Mouse (Mus musculus) midbrain, postnatal 0 days (tissue): ENCODE data around the gene Nek4. TPM values are rescaled to one million over a fixed set of nuclear protein-coding genes. Genes with fewer than 3 reads are reported as not detected.

Source experiments
- ATAC-seq: fragments of 200-750 bp; cut with Nextera tagmentation; 2 replicates; pipeline ENCODE4 v1.8.0; 2017; ENCODE audit warnings: moderate number of reproducible peaks, mild to moderate bottlenecking, moderate TSS enrichment, moderate library complexity; ENCODE audit not compliant: low FRiP score
- DNase-seq: peaks from one replicate; pipeline ENCODE4 v3.0.0-alpha.2; 2015; ENCODE audit warnings: low spot score
- H3K27ac ChIP-seq: fragments of 300-500 bp; sonication (generic); 2 replicates; pipeline ENCODE4 v1.5.1; 2014; ENCODE audit warnings: low read depth, mild to moderate bottlenecking, low read length, mixed read lengths
- H3K27me3 ChIP-seq: fragments of 300-500 bp; sonication (generic); 2 replicates; pipeline ENCODE4 v1.6.1; 2014; ENCODE audit warnings: low read length, control low read depth, mixed read lengths; ENCODE audit not compliant: insufficient read depth
- H3K36me3 ChIP-seq: fragments of 300-500 bp; sonication (generic); 2 replicates; pipeline ENCODE4 v1.6.1; 2014; ENCODE audit warnings: low read length, control low read depth, mixed read lengths; ENCODE audit not compliant: insufficient read depth
- H3K4me1 ChIP-seq: fragments of 300-500 bp; sonication (generic); 2 replicates; pipeline ENCODE4 v1.6.1; 2014; ENCODE audit warnings: mild to moderate bottlenecking, control low read depth, antibody characterized with exemption, low read length, mixed read lengths; ENCODE audit not compliant: insufficient read depth
- H3K4me2 ChIP-seq: fragments of 300-500 bp; sonication (generic); 2 replicates; pipeline ENCODE4 v1.6.1; 2014; ENCODE audit warnings: low read depth, mild to moderate bottlenecking, low read length, mixed read lengths; ENCODE audit not compliant: poor library complexity, severe bottlenecking
- H3K4me3 ChIP-seq: fragments of 300-500 bp; sonication (generic); 2 replicates; pipeline ENCODE4 v1.5.1; 2014; ENCODE audit warnings: low read depth, mild to moderate bottlenecking, low read length, moderate library complexity
- H3K9ac ChIP-seq: fragments of 300-500 bp; sonication (generic); replicated peaks from 2 replicates; pipeline ENCODE4 v1.6.1; 2014; ENCODE audit warnings: mild to moderate bottlenecking, low read length, moderate library complexity, mixed read lengths; ENCODE audit not compliant: poor library complexity, severe bottlenecking
- H3K9me3 ChIP-seq: fragments of 300-500 bp; sonication (generic); 2 replicates; pipeline ENCODE4 v1.6.1; 2016; ENCODE audit warnings: low read length, control low read depth
- CTCF ChIP-seq: IDR thresholded peaks from 2 replicates; pipeline ENCODE4 v1.5.1; 2016; ENCODE audit warnings: antibody characterized with exemption, mild to moderate bottlenecking
- WGBS: fragments of 180-500 bp; shearing (Covaris S2); extraction: QIAGEN DNeasy Blood & Tissue Kit; methylation state at CpG from one replicate; pipeline ENCODE4 v1.1.7; 2014; 5-methylcytosine and 5-hydroxymethylcytosine counted together
- polyA plus RNA-seq: library from polyadenylated mRNA; unstranded; fragments of >200 nt; fragmentation: Nextera tagmentation; extraction: Ambion mirVana; gene quantifications from 2 replicates; pipeline ENCODE4 v1.2.1, GENCODE M21; 2015
- total RNA-seq: library from RNA; depleted of rRNA; stranded (reverse); fragments of >200 nt; gene quantifications from 2 replicates; pipeline ENCODE4 v1.2.3, GENCODE M21; 2014

Gene Nek4
- total and polyA plus RNA-seq, 2 experiments from 2014 or later = 12.8 to 15.6 TPM

DNA sequence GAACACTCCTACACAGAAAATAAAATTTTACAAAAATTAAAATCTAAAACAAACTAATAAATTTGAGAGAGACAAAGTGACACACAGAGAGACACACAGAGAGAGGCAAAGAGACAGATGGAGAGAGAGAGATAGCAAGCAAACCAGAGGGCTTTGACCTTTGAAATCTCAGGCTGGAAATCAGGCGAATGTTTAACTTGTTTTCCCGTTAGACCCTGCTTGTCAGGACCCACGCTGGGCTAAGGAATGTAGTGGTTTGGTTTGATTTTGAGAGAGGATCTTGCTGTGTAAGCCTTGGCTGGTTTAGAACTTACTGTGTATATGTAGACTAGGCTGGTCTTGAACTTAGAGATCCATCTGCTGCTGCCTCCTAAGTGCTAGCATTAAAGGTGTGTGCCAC, 25.0 kb downstream of the Nek4 start:
- no peak for TF ChIP-seq CTCF
- H3K9me3 ChIP-seq = no peaks in the 10 kb centered on the region
- no peaks in the 10 kb centered on the region for H3K4me1 ChIP-seq
- DNase-seq (no peak), ATAC-seq (no peak)
- no peaks in the 10 kb centered on the region for H3K27me3 ChIP-seq
- no peak overlapping the region for H3K9ac ChIP-seq
- H3K4me2 ChIP-seq = no peak overlapping the region
- no peak overlapping the region for H3K27ac ChIP-seq
- WGBS = 88% methylated on average over 3 of the region's 3 CpGs
- H3K36me3 ChIP-seq = peaks cover 37% of the 10 kb centered on the region
- no peak overlapping the region for H3K4me3 ChIP-seq

DNA sequence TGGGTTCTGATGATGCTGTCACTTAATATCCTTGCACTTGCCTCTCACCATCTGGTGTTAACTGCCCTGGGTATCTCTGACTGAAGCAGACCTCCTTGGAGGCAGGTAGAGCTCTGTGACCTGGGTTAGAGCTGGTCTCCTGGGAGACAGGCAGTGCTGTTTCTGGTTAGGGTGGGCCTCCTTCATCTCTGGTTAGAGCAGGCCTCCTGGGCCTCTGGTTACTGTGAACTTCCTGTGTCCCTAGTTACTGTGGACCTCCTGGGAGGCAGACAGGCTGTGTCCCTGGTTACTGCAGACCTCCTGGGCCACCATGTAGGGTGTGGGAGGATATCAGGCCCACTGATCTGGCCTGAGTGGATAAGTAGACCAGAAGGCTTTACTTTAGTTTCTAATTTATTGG, 45.2 kb downstream of the Nek4 start:
- H3K9ac ChIP-seq = no peak overlapping the region
- ATAC-seq (no peak), DNase-seq (no peak)
- H3K9me3 ChIP-seq = no peaks in the 10 kb centered on the region
- no peak overlapping the region for H3K27ac ChIP-seq
- no peak for TF ChIP-seq CTCF
- no peaks in the 10 kb centered on the region for H3K36me3 ChIP-seq
- H3K4me1 ChIP-seq = no peaks in the 10 kb centered on the region
- no peak overlapping the region for H3K4me2 ChIP-seq
- H3K27me3 ChIP-seq = no peaks in the 10 kb centered on the region
- H3K4me3 ChIP-seq = no peak overlapping the region

DNA sequence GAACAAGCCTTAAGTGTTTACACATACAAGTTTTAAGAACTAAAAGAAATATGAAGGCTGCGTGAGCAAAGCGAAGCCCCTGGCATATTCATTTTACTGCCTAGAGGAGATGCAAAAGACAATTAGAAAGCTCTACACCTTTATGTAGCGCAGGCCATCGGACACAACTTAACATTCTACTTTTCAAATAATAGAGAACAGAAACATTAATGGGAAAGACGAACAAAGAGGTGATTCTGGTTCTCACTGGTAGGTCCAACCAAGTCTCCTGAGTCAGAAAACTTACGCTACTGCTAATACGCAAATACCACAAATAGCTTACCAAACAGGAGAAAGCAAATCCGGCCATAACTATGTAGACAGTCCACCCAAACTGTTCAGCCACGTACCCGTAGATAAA, 49.2 kb downstream of the Nek4 start:
- H3K4me3 ChIP-seq = peak overlapping the region; percentile 79
- H3K27me3 ChIP-seq = no peaks in the 10 kb centered on the region
- H3K4me2 ChIP-seq = peak overlapping the region; percentile 53
- WGBS = 67% methylated on average over 10 of the region's 10 CpGs
- TF ChIP-seq CTCF = no peak
- DNase-seq (no peak), ATAC-seq (no peak)
- H3K27ac ChIP-seq = no peak overlapping the region
- no peaks in the 10 kb centered on the region for H3K36me3 ChIP-seq
- H3K9ac ChIP-seq = peak overlapping the region; percentile 83; the same call in 1 of the 2 replicates
- 0 out of 2 replicates have a peak, but pooled peaks cover 3% of the 10 kb centered on the region for H3K4me1 ChIP-seq
- H3K9me3 ChIP-seq = no peaks in the 10 kb centered on the region

DNA sequence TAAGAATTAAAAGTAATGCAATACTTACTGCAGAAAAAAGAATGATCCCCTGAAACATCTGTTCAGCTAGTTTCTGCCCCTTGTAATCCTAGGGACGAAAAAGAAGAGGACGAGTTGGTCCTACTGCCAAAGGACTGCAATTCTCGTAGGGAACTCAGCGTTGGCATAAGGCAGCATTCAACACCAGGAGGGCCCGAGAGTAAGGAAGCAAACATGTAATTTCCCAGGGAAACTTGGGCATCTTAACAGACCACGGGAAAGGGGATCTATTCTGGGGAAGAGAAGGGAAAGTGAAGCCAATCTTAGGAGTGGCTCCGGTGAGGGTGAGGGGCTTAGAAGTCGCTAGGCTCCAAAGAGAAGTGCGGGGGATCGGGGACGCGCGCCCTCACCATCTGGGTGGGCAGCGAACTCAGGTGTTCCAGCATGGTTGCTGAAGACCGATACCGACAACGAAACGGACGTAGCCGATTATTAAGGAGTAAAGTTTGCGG, 49.7 kb downstream of the Nek4 start:
- H3K9me3 ChIP-seq = no peaks in the 10 kb centered on the region
- under 1% methylated on average over 21 of the region's 21 CpGs for WGBS
- H3K27me3 ChIP-seq = no peaks in the 10 kb centered on the region
- peak overlapping the region; percentile 83 for H3K9ac ChIP-seq
- TF ChIP-seq CTCF = no peak
- 0 out of 2 replicates have a peak, but pooled peaks cover 3% of the 10 kb centered on the region for H3K4me1 ChIP-seq
- peak overlapping the region; percentile 86 for H3K27ac ChIP-seq
- DNase-seq (peak; percentile 14), ATAC-seq (no peak)
- no peaks in the 10 kb centered on the region for H3K36me3 ChIP-seq
- H3K4me3 ChIP-seq = peak overlapping the region; percentile 79
- peak overlapping the region; percentile 53 for H3K4me2 ChIP-seq

DNA sequence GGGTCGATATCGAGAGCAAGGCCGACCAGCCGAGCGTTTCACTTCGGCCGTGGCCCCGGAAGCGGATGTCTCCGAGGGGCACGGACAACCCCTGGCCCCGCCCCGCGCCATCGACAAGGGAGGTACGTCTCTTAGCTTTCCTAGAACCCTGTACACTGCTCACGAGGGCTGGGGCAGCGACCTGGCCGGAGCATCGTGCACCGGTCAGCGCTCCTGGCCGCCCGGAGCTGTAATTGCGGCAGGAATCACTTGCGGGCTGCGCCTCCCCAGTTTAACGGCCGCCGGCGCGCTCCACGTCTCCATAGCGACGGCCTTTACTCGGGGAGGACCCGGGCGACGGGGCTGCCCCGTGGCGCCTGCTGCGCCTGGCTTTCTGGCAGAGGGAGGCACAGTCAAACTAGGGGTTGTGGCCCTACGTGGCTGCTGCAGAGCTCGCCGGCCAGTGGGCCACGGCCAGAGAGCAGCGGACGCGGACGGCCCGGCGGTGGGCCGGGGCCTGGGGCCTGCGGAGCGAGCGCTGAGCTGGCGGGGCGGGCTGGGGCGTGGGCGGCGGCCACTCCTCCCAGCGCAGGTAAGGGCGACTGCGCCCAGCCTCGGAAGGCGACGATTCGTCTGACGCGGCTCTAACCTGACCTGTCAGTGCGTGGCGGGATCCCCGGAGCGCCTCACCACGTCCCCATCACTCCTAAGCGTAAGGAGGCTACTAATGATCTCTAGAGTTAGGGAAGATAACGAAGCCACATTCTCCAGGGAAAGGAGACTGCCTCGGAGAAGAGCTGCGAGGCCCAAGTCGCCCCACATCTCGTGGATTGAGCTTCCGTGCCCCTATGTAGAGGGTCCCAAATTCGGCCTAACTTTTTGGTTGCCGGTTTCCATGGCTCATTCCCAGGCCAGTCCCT, 50.4 kb downstream of the Nek4 start, which contains the start of the genes Glt8d1 and Spcs1:
Glt8d1 (plus strand) TSS at position 94 of the 899 bp plus-strand sequence.
Spcs1 (minus strand) TSS at position 366 of the 899 bp plus-strand sequence.
- Histone ChIP-seq H3K4me2 (peak within 1 kb of the TSS; percentile 53), H3K36me3 (0 out of 2 replicates have a peak, but pooled peaks cover 2% of the 10 kb centered on the region), H3K27me3 (no peaks in the 10 kb centered on the region), H3K4me1 (0 out of 2 replicates have a peak, but pooled peaks cover 3% of the 10 kb centered on the region), H3K4me3 (peak within 1 kb of the TSS; percentile 79), H3K27ac (peak within 1 kb of the TSS; percentile 86), H3K9me3 (no peaks in the 10 kb centered on the region), H3K9ac (peak within 1 kb of the TSS; percentile 83)
- DNase-seq (peak; percentile 78), ATAC-seq (peak; percentile 91)
- WGBS = 2% methylated on average over 80 of the region's 84 CpGs
- TF ChIP-seq CTCF = no peak

DNA sequence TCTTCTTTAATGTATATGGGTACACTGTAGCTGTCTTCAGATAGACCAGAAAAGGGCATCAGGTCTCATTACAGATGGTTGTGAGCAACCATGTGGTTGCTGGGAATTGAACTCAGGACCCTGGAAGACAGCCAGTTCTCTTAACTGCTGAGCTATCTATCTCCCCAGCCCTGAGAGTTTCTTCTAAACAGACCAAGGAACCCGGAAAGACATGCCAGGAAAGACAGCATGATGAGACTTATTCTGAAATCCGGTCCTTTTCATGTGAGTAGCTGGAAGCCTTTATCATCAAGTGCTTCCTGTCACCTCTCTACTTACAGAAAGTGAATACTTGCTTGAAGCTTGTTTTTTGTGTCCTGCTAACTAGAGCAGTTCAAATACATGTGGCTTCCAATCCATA, 53.4 kb downstream of the Nek4 start:
- Histone ChIP-seq H3K9me3 (no peaks in the 10 kb centered on the region), H3K27ac (no peak overlapping the region), H3K36me3 (peaks cover 17% of the 10 kb centered on the region), H3K4me3 (no peak overlapping the region), H3K9ac (no peak overlapping the region), H3K4me2 (no peak overlapping the region), H3K4me1 (0 out of 2 replicates have a peak, but pooled peaks cover 3% of the 10 kb centered on the region), H3K27me3 (no peaks in the 10 kb centered on the region)
- DNase-seq = no peak
- no peak for TF ChIP-seq CTCF
- WGBS = 97% methylated on average over 2 of the region's 2 CpGs
- ATAC-seq = no peak
